Mouse (Mus musculus) hindbrain, embryonic 13.5 days (tissue): ENCODE results near the gene Inha. TPM values are rescaled to one million over a fixed set of nuclear protein-coding genes. Genes with fewer than 3 reads are reported as not detected.

Experiments used
- ATAC-seq: fragments of 200-750 bp; cut with Nextera tagmentation; 2 replicates; pipeline ENCODE4 v1.8.0; 2017; ENCODE audit warnings: moderate TSS enrichment; ENCODE audit not compliant: low FRiP score
- H3K27ac ChIP-seq: fragments of 300-500 bp; sonication (generic); 2 replicates; pipeline ENCODE4 v1.5.1; 2015; ENCODE audit warnings: inconsistent platforms, mild to moderate bottlenecking, moderate library complexity
- H3K27me3 ChIP-seq: fragments of 300-500 bp; sonication (generic); 2 replicates; pipeline ENCODE4 v1.6.1; 2015; ENCODE audit warnings: mild to moderate bottlenecking, inconsistent platforms
- H3K36me3 ChIP-seq: fragments of 300-500 bp; sonication (generic); 2 replicates; pipeline ENCODE4 v1.6.1; 2015; ENCODE audit warnings: mild to moderate bottlenecking, inconsistent platforms
- H3K4me1 ChIP-seq: fragments of 300-500 bp; sonication (generic); replicated peaks from 2 replicates; pipeline ENCODE4 v1.6.1; 2015; ENCODE audit warnings: inconsistent platforms
- H3K4me2 ChIP-seq: fragments of 300-500 bp; sonication (generic); 2 replicates; pipeline ENCODE4 v1.6.1; 2015; ENCODE audit warnings: inconsistent platforms, mild to moderate bottlenecking, moderate library complexity
- H3K4me3 ChIP-seq: fragments of 300-500 bp; sonication (generic); 2 replicates; pipeline ENCODE4 v1.5.1; 2015; ENCODE audit warnings: mild to moderate bottlenecking, inconsistent platforms
- H3K9ac ChIP-seq: fragments of 300-500 bp; sonication (generic); 2 replicates; pipeline ENCODE4 v1.6.1; 2015; ENCODE audit warnings: mild to moderate bottlenecking, inconsistent platforms
- H3K9me3 ChIP-seq: fragments of 300-500 bp; sonication (generic); 2 replicates; pipeline ENCODE4 v1.6.1; 2016; ENCODE audit warnings: inconsistent platforms
- WGBS: fragments of 180-500 bp; shearing (Covaris S2); methylation state at CpG from one replicate; pipeline ENCODE4 v1.1.7; 2015; 5-methylcytosine and 5-hydroxymethylcytosine counted together
- polyA plus RNA-seq: library from polyadenylated mRNA; unstranded; fragments of >200 nt; fragmentation: Nextera tagmentation; extraction: Ambion mirVana; gene quantifications from 2 replicates; pipeline ENCODE4 v1.2.1, GENCODE M21; 2015

Gene Inha
- polyA plus RNA-seq, 1 experiment from 2014 or later: 11.7 TPM

GRCm38 (mm10) chr1:75511437-75512210 is 4.7 kb downstream of the Inha start:
- WGBS: 50% methylated on average over 4 of the region's 4 CpGs

GRCm38 (mm10) chr1:75512550-75512949 is 5.7 kb downstream of the Inha start:
- no peak overlapping the region for H3K9ac ChIP-seq
- no peaks in the 10 kb centered on the region for H3K36me3 ChIP-seq
- H3K4me1 ChIP-seq: peaks cover 9% of the 10 kb centered on the region
- peaks cover 25% of the 10 kb centered on the region for H3K27me3 ChIP-seq
- 89% methylated on average over 3 of the region's 3 CpGs for WGBS
- no peaks in the 10 kb centered on the region for H3K9me3 ChIP-seq
- H3K27ac ChIP-seq: no peak overlapping the region
- no peak overlapping the region for H3K4me3 ChIP-seq
- no peak for ATAC-seq
- H3K4me2 ChIP-seq: no peak overlapping the region

More at GRCm38 (mm10) chr1:75511437-75512210, 4.7 kb downstream of the Inha start:
- no peak for ATAC-seq
- H3K9ac ChIP-seq: no peak overlapping the region
- H3K27me3 ChIP-seq: peaks cover 33% of the 10 kb centered on the region
- H3K4me2 ChIP-seq: no peak overlapping the region
- no peak overlapping the region for H3K27ac ChIP-seq
- H3K36me3 ChIP-seq: no peaks in the 10 kb centered on the region
- H3K9me3 ChIP-seq: no peaks in the 10 kb centered on the region
- peaks cover 18% of the 10 kb centered on the region for H3K4me1 ChIP-seq
- H3K4me3 ChIP-seq: no peak overlapping the region

GRCm38 (mm10) chr1:75516703-75517380 is 10.0 kb downstream of the Inha start:
- 83% methylated on average over 15 of the region's 15 CpGs for WGBS
- no peak overlapping the region for H3K27ac ChIP-seq
- peaks cover 3% of the 10 kb centered on the region; the same call in 1 of the 2 replicates for H3K4me1 ChIP-seq
- no peaks in the 10 kb centered on the region for H3K36me3 ChIP-seq
- no peak for ATAC-seq
- no peaks in the 10 kb centered on the region; the same call in 1 of the 2 replicates for H3K27me3 ChIP-seq
- no peak overlapping the region for H3K4me3 ChIP-seq
- no peak overlapping the region for H3K4me2 ChIP-seq
- no peaks in the 10 kb centered on the region for H3K9me3 ChIP-seq
- H3K9ac ChIP-seq: no peak overlapping the region

GRCm38 (mm10) chr1:75517984-75518383 is 11.1 kb downstream of the Inha start:
- ATAC-seq: no peak
- 65% methylated on average over 3 of the region's 4 CpGs for WGBS

GRCm38 (mm10) chr1:75518427-75518826 is 11.6 kb downstream of the Inha start:
- Histone ChIP-seq H3K4me3 (no peak overlapping the region), H3K4me1 (peaks cover 11% of the 10 kb centered on the region), H3K9me3 (no peaks in the 10 kb centered on the region), H3K27me3 (no peaks in the 10 kb centered on the region; the same call in 1 of the 2 replicates), H3K27ac (no peak overlapping the region), H3K36me3 (no peaks in the 10 kb centered on the region), H3K4me2 (no peak overlapping the region), H3K9ac (no peak overlapping the region)
- ATAC-seq: no peak
- WGBS: 96% methylated on average over 4 of the region's 4 CpGs

More at GRCm38 (mm10) chr1:75517984-75518383, 11.1 kb downstream of the Inha start:
- H3K27ac ChIP-seq: no peak overlapping the region
- peaks cover 11% of the 10 kb centered on the region for H3K4me1 ChIP-seq
- no peak overlapping the region for H3K4me3 ChIP-seq
- no peaks in the 10 kb centered on the region for H3K36me3 ChIP-seq
- no peaks in the 10 kb centered on the region for H3K9me3 ChIP-seq
- no peaks in the 10 kb centered on the region; the same call in 1 of the 2 replicates for H3K27me3 ChIP-seq
- H3K9ac ChIP-seq: no peak overlapping the region
- H3K4me2 ChIP-seq: no peak overlapping the region

GRCm38 (mm10) chr1:75519576-75519975 is 12.7 kb downstream of the Inha start:
- WGBS: 82% methylated on average over 5 of the region's 5 CpGs
- 0 out of 2 replicates have a peak overlapping the region, but pooled peaks have one; percentile 32 for H3K27ac ChIP-seq
- no peak overlapping the region for H3K9ac ChIP-seq
- H3K36me3 ChIP-seq: no peaks in the 10 kb centered on the region
- no peaks in the 10 kb centered on the region for H3K9me3 ChIP-seq
- H3K4me1 ChIP-seq: peaks cover 11% of the 10 kb centered on the region
- no peaks in the 10 kb centered on the region; the same call in 1 of the 2 replicates for H3K27me3 ChIP-seq
- H3K4me2 ChIP-seq: no peak overlapping the region
- ATAC-seq: no peak
- H3K4me3 ChIP-seq: no peak overlapping the region

GRCm38 (mm10) chr1:75521321-75522031 is 14.6 kb downstream of the Inha start, which contains the start of gene Stk11ip:
Gene Stk11ip, plus strand, starts transcription at chr1:75521529.
- Histone ChIP-seq H3K4me1 (peaks cover 11% of the 10 kb centered on the region), H3K27ac (peak within 1 kb of the TSS; percentile 89), H3K4me3 (peak within 1 kb of the TSS; percentile 60), H3K9ac (peak within 1 kb of the TSS; percentile 65), H3K36me3 (peaks cover 14% of the 10 kb centered on the region), H3K4me2 (peak within 1 kb of the TSS; percentile 56), H3K27me3 (no peaks in the 10 kb centered on the region), H3K9me3 (no peaks in the 10 kb centered on the region)
- peak; percentile 97 for ATAC-seq
- WGBS: under 1% methylated on average over 46 of the region's 46 CpGs

GRCm38 (mm10) chr1:75524679-75525078 is 17.8 kb downstream of the Inha start:
- H3K4me2 ChIP-seq: no peak overlapping the region
- H3K4me3 ChIP-seq: no peak overlapping the region
- H3K4me1 ChIP-seq: peaks cover 11% of the 10 kb centered on the region
- WGBS: 96% methylated on average over 7 of the region's 7 CpGs
- H3K27ac ChIP-seq: no peak overlapping the region
- H3K9ac ChIP-seq: no peak overlapping the region
- H3K9me3 ChIP-seq: no peaks in the 10 kb centered on the region
- peaks cover 46% of the 10 kb centered on the region for H3K36me3 ChIP-seq
- H3K27me3 ChIP-seq: no peaks in the 10 kb centered on the region
- no peak for ATAC-seq

- Histone ChIP-seq H3K9me3 (no peaks in the 10 kb centered on the region), H3K4me1 (no peaks in the 10 kb centered on the region), H3K9ac (no peak overlapping the region), H3K27ac (no peak overlapping the region), H3K4me2 (no peak overlapping the region), H3K4me3 (no peak overlapping the region), H3K27me3 (no peaks in the 10 kb centered on the region), H3K36me3 (peaks cover 90% of the 10 kb centered on the region)
- WGBS: 88% methylated on average over 4 of the region's 4 CpGs
- no peak for ATAC-seq
Measured at GRCm38 (mm10) chr1:75530546-75530945, 23.7 kb downstream of the Inha start.

- H3K27ac ChIP-seq: no peak overlapping the region
- H3K9ac ChIP-seq: no peak overlapping the region
- no peak for ATAC-seq
- H3K4me3 ChIP-seq: no peak overlapping the region
- H3K36me3 ChIP-seq: peaks cover 90% of the 10 kb centered on the region
- no peaks in the 10 kb centered on the region for H3K27me3 ChIP-seq
- H3K9me3 ChIP-seq: no peaks in the 10 kb centered on the region
- WGBS: 93% methylated on average over 19 of the region's 19 CpGs
- H3K4me2 ChIP-seq: no peak overlapping the region
- H3K4me1 ChIP-seq: no peaks in the 10 kb centered on the region
Measured at GRCm38 (mm10) chr1:75532280-75533172, 25.6 kb downstream of the Inha start.
